Mouse (Mus musculus) spleen, postnatal 4 days (tissue): ENCODE measurements around the gene Bloc1s1.

ENCODE experiments used
- DNase-seq, 2 experiments: peaks; one replicate each; pipeline ENCODE4 v3.0.0; 2022; ENCODE audit warnings: low spot score in 2 of 2

The Bloc1s1 gene

DNA sequence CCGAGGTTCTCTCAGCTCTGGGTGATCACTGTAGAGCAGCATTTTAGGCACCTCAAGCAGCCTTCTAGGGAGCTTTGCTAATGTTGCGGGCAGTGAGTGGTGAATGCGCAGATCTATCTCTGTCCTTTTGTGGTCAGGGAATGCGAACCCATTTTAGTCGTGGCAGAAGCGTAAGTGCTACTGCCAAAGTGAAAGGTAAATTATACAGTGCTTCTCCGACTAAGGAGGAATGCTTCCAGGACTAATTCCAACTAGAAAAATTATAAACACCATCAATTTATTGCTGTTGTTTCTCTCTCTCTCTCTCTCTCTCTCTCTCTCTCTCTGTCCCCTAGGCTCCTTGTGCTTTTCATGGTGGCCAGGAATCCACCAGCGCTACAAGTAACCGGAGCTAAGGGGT, at the start of gene Bloc1s1:
Gene Bloc1s1 (minus strand): TSS at position 101 of the 400 bp plus-strand sequence.
- DNase-seq: no peak

DNA sequence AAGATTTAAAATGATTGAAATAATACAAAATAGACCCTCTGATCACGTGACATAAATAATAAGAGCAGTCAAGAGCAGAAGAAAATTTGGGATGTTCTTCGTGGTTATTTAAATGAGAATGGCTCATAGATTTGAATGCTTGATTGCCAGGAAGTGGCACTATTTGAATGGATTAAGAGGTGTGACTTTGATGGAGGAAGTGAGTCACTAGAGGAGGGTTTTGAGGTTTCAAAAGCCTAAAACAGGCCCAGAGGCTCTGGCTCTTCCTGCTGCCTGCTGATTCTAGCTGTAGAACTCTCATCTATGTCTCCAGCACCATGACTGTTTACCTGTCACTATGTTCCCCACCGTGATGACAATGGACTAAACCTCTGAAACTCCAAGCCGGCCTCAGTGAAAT, 49.0 kb upstream of the Bloc1s1 start:
- no peak for DNase-seq

DNA sequence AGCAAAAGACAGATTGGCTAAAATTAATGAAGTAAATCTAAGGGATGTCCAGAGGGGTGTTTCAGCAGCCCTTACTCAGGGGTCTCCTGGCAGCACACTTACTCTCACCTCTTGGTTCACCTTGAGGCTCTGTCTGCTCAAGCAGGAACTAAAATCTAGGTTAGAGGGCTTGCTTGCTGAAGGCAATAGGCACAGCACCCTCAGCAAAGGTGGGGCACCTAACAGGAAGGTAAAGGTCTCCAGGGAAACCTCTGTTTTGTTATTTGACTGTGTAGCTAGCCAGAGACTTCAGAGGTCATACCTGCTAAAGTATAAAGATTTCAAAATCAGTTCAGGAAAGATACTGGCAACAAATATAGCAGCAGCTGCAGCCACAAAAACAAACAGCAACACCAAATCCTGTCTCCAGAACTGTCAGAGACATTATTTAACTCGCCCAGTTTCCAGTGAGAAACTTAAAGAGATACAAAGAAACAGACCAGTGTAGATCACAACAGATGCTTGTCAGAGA, 47.0 kb upstream of the Bloc1s1 start:
- DNase-seq: no peak

DNA sequence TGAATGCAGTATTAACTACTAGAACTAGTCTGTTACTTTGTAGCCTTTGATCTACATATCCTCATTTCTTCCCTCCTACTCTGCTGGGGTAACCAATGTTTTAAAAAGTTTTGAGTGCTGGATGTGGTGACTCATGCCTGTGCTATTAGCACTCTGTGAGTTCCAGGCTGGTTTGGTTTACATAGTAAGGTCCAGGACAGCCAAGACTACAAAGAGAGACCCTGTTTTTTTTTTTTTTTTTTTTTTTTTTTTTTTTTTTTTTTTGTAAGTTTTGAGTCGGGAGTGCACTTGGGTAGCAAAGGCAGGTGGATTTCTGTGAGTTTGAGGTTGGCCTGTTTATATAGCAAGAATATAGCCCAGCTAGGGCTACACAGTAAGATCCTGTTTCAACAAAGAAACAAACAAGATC, 44.5 kb upstream of the Bloc1s1 start:
- DNase-seq: no peak

DNA sequence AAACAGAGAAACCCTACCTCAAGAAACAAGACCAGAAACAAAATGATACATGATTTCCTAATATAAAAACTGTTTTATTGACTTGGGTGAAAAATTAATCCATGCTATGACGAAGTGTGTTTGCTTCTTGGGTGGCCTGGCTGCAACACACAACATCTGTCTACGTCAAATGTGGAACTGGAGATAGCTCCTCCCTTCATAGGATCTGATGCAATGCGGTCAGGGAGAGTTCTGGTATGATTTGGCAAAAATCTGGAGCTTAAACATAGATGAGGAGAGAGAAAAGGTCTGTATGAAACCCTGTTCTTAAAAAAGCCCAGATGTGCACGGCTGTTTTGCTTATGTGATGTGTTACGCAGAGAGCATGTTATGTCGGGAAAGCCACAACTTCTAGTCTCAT, 42.0 kb upstream of the Bloc1s1 start:
- DNase-seq: no peak

DNA sequence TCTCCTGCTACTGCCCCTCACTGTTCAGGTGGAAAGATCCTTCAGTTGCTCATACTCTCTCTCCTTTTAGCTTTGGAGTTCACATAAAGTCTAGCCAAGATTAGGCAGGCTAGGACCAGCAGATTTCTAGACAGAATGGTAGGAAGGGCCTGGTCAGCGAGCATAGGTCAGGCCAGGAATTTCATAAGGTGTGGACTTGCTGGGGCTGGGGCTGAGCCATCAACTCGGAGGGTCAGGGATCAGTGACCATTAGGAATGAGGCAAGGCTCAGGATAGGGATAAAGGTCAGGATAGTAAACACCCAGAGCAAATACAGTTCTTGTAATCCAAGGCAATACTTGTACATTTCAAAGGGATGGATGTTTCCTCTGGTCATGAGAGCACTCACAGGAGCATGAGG, 41.1 kb upstream of the Bloc1s1 start:
- DNase-seq: no peak

DNA sequence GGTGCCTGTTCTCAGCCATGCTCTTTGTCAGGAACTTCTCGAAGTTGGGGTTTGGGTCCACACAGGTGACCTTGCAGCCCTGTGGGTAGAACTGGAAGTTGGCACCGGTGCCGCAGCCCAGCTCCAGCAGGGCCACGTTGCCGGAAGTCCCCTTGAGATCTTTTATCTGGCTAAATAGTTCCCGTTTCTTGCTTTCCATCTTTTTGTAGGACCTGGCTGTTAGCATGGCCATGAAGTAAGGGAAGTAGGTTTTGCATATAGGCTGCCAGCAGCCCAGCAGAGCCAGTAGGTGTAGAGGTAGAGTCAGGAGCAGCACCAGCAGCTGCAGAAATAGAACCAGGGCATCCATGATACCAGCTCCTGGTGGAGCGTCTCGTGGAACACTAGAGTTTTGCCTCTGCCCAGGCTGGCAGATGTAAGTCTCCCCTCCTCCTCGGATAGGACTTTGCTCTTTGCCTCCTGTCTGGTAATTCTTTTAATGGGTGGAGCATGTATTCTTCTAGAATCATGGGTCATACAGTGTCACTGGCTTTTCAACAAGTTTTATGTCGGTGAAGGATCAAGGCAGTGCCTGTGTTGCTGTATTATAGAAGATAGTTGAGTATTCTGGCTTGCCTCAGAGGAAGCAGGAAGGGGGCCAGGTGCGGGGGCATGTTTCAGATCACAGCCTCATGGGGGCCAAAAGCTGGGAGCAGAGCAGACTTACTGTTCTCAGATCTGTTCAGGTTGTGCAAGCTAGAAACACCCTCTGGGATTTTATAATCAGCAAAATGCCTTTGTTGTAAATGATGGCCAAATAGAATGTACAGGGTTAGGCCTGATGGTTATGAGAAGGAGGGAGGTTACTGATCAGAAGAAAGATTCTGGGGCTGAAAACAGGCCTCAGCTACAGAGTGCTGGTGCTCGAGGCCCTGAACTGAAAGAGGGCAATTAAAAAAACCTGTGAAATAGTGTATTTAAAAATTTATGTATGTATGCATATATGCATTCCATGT, 37.1 kb upstream of the Bloc1s1 start, which contains the start of gene Mettl7b:
Gene Mettl7b (minus strand): TSS at position 399 of the 995 bp plus-strand sequence.
- DNase-seq: no peak

DNA sequence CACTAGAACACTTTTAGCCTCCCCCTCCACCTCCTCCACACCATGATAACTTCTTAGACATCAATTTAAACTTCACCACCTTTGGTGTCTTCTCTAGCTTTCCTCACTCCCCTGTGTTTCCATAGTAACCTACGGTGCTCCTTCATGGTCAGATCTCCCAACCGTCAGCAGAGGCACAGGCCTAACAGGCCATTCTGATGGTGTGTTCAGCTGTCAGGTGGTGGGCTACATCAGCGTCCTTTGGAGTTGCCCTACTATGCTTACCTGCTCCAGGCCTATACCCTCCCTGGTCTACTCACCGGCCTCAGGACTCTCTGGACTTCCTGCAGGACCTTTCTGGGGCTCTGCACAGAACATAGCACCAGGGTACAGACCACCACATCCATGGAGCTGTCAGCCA, 36.3 kb upstream of the Bloc1s1 start:
- DNase-seq: no peak

DNA sequence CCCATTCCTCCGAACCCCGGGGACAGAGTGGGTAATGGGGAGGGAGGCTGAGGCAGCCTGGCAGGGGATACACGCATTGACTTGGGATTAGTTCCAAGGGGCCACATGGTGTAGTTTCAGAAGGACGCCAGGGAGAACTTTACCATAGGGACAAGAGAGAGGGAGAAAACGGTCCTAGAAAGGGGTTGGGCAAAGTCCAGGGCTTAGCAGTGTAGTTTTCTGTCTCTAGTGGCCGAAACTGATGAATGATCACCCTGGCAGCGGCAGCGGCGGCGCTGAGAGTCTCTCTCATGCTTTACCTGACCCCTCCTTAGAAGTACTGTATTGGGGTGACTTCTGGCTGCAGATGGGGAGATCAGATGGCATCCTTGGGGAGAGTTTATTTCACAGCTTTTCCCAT, 34.5 kb upstream of the Bloc1s1 start:
- DNase-seq: no peak

DNA sequence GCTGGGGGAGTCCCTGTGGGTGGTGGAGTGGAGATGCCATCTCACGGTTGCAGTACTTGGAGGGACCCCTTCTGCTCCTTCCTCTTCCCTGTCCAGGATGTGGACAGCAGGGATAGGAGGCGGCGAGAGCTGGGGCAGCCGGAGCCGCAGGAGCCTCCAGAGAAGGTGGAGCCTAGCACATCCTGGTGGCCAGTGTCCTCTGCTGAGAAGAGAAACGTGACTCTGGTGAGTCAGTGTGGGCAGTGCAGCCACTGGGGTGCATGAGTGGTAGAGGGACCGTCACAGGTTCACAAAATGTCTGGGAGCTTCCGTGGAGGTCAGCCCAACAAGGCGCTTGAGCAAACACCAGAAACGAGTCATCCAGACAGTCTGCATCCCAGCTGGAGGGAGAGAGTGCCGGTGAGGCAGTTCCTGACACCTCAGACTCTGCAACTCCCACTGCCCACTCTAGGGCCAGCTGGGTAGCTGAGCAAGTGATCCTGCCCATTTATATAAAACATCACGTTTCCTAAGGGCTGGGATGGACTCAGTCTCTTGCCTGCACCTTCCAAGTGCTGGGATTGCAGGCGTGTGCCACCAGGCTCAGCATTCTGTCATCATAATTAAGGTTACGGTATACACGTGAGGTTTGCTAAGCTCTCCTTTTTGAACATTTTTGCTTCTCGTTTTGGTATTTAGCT, 26.5 kb upstream of the Bloc1s1 start:
- no peak for DNase-seq

DNA sequence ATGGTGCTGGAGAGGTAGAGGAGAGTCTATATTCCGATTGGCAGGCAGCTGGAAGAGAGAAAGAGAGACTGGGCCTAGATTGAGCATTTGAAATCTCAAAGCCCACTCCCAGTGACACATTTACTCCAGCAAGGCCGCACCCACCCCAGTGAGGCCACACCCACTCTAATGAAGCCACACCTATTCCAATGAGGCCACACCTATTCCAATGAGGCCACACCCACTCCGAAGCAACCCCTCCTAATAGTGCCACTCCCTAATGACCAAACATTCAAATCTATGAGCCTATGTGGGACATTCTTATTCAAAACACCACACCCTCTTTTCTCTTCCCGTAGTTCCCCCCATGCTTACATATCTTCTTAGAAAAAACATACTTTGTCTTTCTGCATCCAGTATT, 23.7 kb upstream of the Bloc1s1 start:
- no peak for DNase-seq

DNA sequence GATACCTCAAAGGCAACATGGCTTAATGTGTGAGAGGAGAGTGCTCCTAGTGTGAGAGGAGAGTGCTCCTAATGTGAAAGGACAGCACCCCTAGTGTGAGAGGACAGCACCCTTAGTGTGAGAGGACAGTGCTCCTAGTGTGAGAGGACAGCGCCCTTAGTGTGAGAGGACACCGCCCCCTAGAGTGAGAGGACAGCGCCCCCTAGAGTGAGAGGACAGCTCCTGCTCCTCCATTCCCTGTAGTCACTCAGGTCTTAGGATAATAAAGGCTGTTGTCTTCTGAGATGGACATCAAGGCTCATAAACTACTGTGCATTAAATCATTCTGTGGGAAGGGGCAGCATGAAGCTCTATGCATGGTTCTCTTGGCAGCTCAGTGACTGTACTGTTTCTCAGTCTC, 21.8 kb upstream of the Bloc1s1 start:
- DNase-seq: no peak

DNA sequence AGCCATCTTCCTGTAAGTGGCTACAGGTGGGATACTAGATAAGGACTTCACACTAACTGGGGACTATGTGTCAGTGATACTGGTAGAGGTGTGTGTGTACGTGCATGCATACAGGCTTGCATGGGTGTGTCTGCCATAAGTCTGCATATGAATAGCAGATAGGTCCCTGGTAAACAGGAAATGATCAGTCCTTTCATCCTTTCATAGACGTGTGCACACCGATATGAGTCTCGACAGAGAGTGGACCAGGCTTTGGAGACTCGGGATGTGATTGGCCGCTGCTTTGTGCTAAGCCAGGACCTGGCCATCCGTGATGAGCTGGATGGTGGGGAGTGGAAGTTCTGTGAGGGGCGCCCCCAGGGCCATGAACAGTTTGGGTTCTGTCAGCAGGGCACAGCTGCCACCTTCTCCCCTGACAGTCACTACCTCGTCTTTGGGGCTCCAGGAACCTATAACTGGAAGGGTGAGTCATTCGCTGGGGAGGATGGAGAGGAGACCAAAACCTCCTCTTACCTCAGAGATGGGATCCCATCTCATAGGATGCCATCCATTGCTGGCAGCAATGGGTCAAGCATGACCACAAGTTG, 16.7 kb upstream of the Bloc1s1 start:
- DNase-seq: no peak

DNA sequence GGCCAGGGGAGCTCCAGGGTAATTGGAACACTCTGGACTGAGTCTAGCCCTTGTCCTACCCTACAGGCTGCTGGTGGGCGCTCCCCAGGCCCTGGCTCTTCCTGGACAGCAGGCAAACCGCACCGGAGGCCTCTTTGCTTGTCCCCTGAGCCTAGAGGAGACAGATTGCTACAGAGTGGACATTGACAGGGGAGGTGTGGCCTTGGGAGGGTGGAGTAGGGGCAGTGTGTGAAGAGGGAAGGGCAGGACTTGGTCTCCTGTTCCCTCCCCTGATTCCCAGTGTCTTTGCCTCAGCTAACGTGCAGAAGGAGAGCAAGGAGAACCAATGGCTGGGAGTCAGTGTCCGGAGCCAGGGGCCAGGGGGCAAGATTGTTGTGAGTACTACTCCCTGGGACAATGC, 15.1 kb upstream of the Bloc1s1 start:
- DNase-seq: no peak

DNA sequence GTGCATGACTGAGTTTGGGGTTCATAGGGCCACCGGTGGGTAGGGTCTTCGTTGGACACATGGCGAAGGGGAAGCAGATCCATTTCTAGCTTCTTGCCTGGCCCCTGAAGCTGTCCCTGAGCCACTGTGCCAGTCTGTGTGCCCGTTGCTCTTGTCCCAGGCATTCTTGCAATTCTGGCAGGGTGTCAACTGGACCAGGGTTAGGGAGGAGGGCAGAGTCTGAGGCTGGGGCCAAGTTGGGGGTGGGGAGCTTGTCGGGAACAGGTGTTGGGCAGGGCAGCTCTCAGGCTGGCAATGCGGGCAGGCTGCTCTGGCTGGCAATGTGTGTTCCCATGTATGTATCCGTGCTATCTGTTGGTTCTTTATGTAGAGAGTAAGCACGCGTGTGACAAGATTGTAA, 14.6 kb upstream of the Bloc1s1 start:
- DNase-seq: no peak

DNA sequence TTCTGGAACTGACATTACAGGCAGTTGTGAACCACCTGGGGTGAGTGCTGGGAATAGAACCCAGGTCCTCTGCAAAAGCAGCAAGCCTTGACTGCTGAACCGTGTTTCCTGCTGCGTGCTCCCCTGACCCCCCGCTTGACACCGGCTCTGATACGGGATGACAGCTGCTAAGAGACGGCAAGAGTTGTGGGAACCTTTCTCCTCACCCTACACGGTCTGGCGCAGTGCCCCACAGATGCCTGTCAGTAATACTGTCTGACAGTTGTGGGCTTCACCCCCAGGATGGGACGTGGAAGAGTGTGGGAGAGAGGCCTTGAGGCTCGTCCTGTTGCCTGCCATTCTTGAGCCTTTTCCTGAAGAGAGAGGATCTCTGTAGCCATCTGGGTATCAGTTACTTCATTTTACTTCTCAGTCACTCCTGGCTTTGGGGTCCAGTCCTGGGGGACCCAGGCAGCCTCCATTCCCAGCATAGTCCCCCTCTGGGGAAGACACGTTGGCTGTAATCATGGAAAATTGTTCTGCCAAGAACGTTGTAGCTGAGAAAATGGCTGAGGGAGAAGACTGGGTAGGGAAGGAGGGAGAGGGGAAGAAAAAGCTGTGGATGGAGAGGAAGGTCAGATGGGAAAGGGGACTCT, 14.0 kb upstream of the Bloc1s1 start:
- DNase-seq: no peak

DNA sequence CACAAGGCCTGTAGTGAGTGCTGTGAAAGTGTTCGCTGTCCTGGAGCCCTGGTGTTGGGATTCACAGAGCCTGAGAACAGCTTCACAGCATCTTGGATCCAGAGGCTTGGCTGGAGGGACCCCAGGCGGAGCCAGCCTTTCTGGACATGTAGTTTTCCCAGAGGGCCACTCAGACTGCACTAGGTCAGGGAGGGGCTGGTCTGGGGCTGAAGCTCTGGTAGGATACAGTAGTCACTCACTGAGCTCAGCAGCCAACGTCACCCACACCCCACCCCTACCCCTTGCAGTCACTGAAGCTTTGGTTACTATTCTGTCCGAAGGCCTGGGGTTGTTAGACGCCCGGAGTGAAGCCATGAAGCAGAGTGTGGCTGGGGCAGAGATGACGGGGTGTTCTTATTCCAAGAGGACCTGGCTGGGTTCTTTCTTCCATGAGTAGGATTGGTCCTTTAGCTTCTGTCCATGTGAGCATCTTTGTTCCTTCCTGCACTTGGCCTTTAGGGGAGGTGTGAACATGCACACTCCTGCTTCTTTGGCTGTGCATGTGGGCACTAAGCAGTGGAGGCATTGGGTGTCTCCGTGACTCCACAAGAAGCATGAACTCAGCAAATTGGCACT, 12.1 kb upstream of the Bloc1s1 start:
- DNase-seq: no peak

DNA sequence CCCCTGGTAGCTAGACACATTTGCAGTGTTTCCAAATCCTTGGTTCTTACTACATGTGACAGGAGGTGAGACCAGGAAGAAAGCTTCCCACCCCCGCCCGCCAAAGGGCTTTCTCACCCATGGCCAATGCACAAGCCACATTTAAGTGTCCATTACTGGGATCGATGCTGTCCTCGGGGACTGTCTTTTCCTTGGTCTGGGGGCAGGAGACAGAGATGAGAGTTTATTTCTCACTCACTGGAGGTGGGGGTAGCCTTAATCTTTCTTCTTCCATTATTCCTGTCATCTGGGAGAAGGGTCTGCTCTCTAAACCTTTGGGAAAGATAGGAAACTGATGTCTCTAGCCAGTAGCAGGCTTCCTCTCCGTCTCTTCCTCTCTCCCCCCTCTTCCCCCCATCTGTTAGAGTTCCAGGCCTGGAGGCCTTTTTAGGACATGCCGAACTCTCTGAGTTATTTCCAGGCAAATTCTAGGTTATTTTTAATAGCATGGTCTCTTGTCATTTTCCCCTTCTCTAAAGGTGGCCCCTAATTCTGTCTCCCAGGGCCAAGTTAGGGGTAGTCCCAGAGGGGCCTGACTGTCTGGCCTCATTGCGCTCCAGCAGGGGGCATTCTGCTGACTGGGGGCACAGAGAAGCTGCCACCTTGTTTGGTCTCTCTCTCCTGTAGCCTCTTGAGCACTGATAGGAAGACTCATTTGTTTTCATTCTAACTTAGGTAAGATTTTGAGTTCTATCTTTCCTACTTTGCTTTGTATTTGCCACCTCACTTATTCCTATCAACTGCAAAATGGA, 11.4 kb upstream of the Bloc1s1 start:
- DNase-seq: no peak

DNA sequence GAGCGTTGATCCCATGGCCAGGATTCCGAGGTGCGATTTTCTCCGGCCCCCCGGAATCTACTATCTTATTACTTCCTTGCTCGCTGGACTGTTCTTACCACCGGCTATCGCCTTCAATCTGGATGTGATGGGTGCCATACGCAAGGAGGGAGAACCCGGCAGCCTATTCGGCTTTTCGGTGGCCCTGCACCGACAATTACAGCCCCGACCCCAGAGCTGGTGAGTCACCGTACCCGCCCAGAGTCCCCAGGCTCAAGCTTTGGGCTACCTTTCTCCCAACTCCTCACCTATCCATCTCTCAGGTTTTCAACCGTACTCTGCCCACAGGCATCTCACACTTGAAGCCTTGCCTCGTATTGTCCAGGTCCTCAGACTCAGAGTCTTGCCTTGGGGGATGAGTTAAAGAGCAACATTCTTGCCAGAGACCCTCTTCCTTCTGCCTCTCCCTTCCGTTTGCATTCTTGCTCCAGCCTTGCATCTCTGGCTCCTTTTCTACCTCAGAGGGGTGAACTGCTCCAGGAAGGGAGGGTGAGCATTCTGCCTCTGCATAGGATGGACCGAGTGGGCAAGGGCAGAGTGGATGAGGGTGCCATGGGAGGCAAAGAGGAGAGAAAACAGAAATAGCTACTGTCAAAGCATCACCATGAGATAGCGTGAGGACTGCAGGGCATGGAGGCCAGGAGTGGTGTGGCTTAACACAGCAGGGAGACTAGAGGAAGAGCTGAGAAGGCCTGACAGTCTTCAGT, 10.3 kb upstream of the Bloc1s1 start:
- DNase-seq: no peak

DNA sequence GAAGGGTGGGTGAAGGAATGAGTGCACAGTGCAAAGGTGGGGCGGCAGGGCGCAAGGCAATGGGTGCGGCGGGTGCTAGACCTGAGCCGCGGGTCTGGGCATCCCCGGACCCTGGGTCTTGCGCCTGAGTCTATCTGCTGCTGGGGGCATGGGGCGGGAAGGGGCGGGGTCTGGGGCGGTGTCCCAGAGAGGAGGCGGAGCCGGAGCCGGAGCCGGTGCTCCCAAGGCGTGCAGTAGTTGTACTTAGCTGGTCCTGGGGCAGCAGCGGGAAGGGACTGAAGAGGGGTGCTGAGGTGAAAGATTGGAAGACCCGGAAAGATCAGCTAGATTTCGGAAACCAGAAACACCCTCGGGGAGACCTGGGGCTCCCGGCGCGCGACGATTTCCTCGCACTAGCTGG, 9.7 kb upstream of the Bloc1s1 start, which contains the start of gene Itga7:
Gene Itga7 (plus strand): TSS at position 245 of the 400 bp plus-strand sequence.
- no peak for DNase-seq
